Mouse (Mus musculus): ENCODE measurements around the gene Tbc1d1.

Gene Tbc1d1

GRCm38 (mm10) chr5:64160705-64161391, 4.7 kb downstream of the Tbc1d1 start:
- DNase-seq = no peak

DNA sequence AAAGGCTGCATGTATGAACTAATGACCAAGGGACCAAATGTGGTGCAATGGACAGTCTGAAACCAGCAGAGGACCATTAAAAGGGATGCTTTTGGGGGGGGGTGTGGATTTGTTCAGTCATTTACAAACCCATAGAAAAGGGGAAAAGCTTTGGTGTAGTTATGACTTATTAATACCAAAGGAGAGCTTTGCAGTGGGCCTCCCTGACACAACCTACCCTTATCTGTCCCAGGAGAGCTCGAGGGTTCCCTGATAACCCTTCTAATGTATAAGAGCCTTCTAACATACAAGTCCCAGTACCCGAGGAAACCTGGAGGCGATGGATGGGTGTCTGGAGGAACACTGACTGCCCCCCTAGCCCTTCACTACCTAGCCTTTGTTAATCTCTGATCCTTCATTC, 5.8 kb downstream of the Tbc1d1 start:
- DNase-seq = no peak

- DNase-seq = no peak
Observed at GRCm38 (mm10) chr5:64162582-64162981, 6.5 kb downstream of the Tbc1d1 start.

DNA sequence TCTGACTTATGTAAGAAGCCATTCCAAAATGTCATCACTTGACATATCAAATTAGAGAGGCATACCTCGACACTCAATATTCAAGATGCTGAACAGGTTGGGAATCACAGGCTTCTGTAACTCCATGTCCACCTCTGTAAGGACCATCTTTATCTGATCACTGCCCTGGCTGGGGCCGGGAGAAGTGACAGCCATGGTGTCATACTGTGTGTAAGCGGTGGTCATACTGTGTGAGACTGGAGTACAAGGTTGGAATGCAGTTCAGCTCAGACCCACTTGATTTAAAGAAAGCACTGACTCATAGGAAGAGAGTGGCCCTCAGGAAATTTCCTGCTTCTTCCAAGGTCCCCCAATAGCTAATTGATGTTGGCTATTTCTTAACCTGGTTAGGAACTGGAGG, 8.3 kb downstream of the Tbc1d1 start:
- DNase-seq = no peak

GRCm38 (mm10) chr5:64165826-64166225, 9.7 kb downstream of the Tbc1d1 start:
- DNase-seq = no peak

DNA sequence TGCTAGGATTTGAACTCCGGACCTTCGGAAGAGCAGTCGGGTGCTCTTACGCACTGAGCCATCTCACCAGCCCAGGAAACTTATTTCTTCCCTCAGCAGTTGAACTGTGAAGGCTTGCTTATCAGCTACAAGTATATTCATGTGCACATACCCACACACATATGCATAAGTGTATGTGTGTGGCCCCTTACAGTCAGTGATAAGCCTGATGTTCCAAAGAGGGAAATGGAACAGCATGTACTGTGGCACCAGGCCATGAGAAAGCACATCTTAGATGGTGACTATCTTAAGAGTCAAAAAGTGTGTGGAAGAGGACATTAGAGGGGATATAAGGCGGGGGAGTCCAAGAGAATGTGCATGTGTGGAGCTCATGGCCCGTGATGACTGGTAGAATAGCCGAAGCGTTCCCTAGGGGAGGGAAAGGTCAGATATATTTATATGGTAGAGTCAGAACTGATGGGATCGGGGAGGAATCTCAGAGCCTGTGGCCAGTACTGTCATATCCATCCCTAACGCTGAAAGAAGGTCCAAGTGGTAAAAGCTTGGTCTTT, 13.0 kb downstream of the Tbc1d1 start:
- DNase-seq = no peak

GRCm38 (mm10) chr5:64172884-64173283, 16.8 kb downstream of the Tbc1d1 start:
- no peak for DNase-seq

DNA sequence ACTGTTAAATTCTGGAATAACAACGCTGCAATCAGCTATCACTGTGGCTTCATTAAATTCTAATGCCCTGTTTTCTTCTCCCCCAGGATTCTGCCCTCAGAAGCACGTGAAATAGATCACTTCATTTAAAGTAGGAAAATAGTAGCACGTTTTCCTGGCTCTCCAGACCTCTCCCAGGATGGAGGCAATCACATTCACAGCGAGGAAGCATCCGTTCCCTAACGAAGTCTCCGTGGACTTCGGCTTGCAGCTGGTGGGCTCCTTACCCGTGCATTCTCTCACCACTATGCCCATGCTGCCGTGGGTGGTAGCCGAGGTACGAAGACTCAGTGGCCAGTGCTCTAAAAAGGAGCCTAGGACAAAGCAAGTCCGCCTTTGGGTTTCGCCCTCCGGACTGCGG, 17.2 kb downstream of the Tbc1d1 start:
- DNase-seq = no peak

DNA sequence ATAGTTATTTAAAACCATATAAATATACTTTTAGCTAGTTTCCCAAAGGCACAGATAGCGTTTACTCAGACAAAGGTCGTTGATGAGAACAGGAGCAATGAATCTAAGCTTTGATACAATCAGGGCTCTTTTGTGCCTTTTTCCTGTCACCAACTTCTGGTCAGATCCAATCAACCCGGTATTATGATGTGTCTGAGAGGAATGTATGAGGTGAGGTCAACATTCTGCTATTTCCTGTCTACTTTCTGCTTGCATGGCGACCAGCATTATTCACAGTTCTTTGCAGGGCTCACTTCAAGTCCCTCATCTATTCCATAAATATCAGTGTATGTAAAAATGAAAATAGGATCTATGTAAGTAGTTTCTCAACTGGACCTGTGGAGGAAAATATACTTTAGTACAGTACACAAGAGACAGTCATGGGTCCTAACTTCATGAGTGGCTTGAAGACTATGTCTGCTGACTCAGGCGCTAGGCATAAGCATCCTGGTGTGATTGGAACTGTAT, 18.4 kb downstream of the Tbc1d1 start:
- no peak for DNase-seq

DNA sequence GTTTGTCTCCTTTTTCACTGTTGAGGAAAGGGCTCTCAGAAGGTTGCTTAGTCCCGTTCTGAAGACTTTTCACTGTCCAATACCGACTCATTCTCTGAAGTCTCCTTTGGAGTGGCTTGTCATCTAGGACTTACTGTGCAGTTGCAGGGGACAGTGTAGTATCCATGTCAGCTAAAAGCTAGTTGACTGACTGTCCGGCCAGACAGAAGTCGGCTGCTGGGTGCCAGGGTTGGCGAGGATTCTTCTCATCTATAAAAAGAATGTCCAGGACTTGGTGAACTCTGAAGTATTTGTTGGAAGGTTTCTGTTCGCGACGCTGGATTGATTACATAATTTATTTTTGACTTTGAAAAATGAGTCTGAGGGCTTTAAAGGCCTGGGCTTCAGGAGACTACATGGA, 24.4 kb downstream of the Tbc1d1 start:
- no peak for DNase-seq

GRCm38 (mm10) chr5:64183712-64184111, 27.6 kb downstream of the Tbc1d1 start:
- no peak for DNase-seq

- no peak for DNase-seq
Observed at GRCm38 (mm10) chr5:64185257-64185656, 29.2 kb downstream of the Tbc1d1 start.

DNA sequence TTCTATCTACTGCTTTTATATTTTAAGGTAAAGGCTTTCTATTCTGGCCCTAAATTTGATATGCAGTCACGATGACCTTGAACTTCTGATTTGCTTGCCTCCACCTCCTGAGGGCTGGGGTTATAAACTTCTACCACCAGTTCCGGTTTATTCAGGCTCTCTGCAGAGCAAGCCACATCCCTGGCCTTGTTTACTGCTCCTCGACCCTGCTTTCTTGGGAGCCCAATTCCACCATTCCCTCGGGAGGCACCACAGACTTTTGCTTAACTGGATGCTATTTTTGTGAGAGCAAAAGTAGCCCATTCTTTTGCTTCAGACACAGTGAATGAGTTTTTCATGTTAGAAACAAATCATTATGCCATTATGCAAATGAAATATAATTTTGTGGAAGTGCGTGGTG, 30.5 kb downstream of the Tbc1d1 start:
- no peak for DNase-seq

DNA sequence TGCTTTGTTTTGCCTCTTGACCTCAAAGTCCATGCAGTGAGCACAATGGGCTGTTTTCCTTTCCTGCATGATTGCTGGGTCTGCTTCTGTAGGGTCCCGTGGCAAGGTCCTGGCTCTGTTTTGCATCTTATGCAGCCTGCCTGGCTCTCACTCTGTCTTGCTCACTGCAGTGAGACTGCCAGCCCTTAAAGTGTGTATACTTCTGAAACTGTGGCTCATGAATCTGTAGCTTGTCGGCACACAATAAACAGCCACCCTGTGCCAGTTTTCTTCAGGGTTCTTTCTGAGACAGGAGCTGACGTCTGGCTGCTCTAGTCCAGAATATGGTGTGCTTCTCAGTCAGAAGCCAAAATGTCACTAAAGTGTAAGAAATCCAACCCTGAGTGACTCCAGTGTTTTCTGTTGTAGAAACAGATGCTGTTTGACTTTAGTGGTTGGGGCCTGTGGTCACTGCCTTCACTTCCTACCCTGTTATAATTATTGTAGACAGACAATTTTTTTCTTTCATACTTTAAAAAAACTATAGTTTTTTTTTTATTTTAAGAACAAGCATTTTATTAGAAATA, 32.1 kb downstream of the Tbc1d1 start:
- no peak for DNase-seq

- no peak for DNase-seq
Observed at GRCm38 (mm10) chr5:64190892-64191291, 34.8 kb downstream of the Tbc1d1 start.

- no peak for DNase-seq
Observed at GRCm38 (mm10) chr5:64193353-64193752, 37.2 kb downstream of the Tbc1d1 start.

DNA sequence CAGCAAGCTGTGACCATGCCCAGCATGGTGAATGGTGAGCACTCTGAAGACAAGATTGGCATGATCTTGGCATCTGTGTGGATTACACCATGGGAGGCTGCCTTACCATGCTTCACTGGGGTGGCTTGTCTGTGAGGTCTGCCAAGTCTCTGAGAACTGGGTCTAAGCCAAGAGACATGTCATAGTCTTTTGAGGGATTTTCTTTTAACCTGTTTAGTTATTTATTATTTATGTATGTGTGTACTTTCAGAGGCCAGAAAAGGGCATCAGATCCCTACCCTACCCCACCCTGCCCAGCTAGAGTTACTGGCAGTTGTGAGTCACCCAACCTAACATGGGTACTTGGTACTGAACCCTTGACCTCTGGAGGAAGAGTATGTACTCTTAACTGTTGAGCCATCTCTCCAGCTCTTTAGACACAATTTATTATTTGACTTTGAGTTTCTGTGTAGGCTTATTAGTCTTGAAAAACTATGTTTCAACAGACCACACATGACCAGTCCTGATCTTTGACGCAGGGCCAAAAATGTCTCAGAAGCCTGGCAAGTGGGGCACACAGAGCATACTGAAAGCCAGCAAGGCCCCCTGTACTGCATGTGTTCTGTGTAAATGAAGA, 40.3 kb downstream of the Tbc1d1 start:
- peak; percentile 48 for DNase-seq

GRCm38 (mm10) chr5:64196866-64197321, 40.8 kb downstream of the Tbc1d1 start:
- DNase-seq = peak; percentile 4

DNA sequence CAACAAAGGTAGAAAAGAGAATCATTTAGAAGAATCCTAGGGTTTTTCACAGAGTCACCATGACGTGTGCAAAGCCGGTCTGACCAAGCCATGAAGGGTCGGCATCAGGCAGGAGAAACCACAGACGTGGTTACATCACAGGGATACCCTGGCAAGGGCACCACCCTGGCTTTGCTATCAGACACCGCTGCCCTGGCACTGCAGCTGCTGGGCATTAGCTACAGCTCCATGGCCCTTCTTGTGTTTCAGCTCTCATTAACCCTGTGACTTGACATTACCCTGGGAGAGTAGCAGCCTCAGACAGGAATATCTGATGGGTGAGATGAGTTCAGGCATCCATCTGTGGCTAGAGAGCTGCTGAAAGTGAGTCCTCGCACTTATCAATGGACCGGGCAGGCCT, 42.5 kb downstream of the Tbc1d1 start:
- no peak for DNase-seq

- DNase-seq = no peak
Observed at GRCm38 (mm10) chr5:64201071-64201470, 45.0 kb downstream of the Tbc1d1 start.

DNA sequence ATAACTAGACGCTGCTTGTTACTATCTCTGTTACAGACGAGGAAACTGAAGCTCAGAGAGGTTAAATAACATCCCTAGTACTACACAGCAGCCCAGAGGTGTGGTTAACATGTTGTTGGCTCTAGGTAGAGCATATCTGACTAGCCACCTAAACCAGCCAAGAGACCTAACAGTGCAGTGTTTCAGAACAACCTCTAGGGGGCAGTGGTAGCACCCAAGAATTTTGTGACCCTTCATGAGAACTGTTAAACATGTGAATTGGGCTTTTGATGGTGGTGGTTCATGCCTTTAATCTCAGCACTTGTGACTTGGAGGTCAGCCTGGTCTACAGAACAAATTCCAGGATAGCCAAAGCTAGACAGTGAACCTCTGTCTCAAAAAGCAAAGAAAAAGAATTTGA, 46.2 kb downstream of the Tbc1d1 start:
- peak; percentile 20 for DNase-seq

- DNase-seq = no peak
Observed at GRCm38 (mm10) chr5:64205610-64206009, 49.5 kb downstream of the Tbc1d1 start.

DNA sequence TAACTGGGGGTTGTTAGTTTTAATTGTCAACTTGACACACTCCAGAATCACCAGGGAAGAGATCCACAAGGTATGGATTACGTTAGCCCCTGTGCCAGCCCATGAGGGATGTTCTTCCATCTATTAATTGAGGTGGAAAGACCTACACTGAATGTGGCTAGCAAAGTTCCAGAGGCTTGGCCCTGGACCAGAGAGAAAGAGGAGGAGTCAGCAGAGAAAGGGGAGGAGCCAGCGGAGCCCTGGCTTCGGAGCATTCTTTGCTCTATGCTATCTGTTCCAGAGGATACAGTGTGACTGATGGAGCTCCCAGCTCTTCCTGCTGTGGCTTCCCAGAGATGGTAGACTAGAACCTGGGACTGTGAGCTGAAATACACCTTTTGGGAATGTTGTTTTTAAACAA, 50.3 kb downstream of the Tbc1d1 start:
- no peak for DNase-seq

DNA sequence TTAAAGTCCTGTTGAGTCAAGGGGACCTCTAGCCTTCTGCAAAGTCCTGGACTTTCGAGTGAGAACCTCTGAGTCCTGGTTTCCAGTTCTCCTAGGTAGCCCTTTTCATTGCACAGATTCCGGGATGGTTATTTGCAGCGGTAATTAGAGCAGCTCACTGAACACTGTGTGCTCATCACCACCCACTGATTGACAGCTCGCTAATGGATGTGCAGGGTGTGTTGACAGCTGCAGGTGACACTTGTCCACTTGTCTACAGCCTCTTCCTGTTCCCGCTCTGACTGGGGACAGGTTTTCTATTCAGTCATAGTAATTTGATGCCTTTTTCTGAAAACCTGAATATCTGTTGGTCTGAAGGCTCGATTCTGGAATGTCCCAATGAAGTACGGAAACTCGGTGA, 50.8 kb downstream of the Tbc1d1 start:
- DNase-seq = no peak

Data from cerebellum, adult 11 months (tissue).